Mouse (Mus musculus): ENCODE measurements around the gene Gm13696. TPM values are rescaled to one million over a fixed set of nuclear protein-coding genes. Genes with fewer than 3 reads are reported as not detected.
"Not testable (repeated sequence)": the region's sequence is repeated elsewhere in the genome, so short reads cannot be mapped to it uniquely, and the experiment has no call there.

Gene Gm13696
- polyA plus RNA-seq, 1 experiment, result not detected

- H3K27ac ChIP-seq (ENCODE audit: insufficient read depth, low read depth, low read length); H3K4me3 ChIP-seq (ENCODE audit: low read depth, low read length); H3K4me1 ChIP-seq (ENCODE audit: control insufficient read depth, insufficient read depth, insufficient read length, low read length); H3K27me3 ChIP-seq (ENCODE audit: control insufficient read depth, insufficient read depth, low read length); H3K36me3 ChIP-seq (ENCODE audit: control insufficient read depth, insufficient read depth, low read length): not testable (repeated sequence)
- 40% methylated on average over 8 of the region's 9 CpGs for WGBS
Measured at GRCm38 (mm10) chr2:83993639-83994255, 20.8 kb downstream of the Gm13696 start.

GRCm38 (mm10) chr2:83994526-83994925, 21.6 kb downstream of the Gm13696 start:
- WGBS, result 66% methylated on average over 3 of the region's 3 CpGs
- not testable (repeated sequence) for H3K4me3 ChIP-seq (ENCODE audit: low read depth, low read length); H3K4me1 ChIP-seq (ENCODE audit: control insufficient read depth, insufficient read depth, insufficient read length, low read length); H3K27me3 ChIP-seq (ENCODE audit: control insufficient read depth, insufficient read depth, low read length); H3K36me3 ChIP-seq (ENCODE audit: control insufficient read depth, insufficient read depth, low read length); H3K27ac ChIP-seq (ENCODE audit: insufficient read depth, low read depth, low read length)

- no peak for TF ChIP-seq POLR2A (IDR thresholded peaks at IDR 0.05; ENCODE audit: low read depth, low read length)
- no peak for TF ChIP-seq CTCF (IDR thresholded peaks at IDR 0.05; ENCODE audit: extremely low read depth, insufficient read length, insufficient replicate concordance, low read depth, low read length)
- no peak overlapping the region for H3K4me3 ChIP-seq (ENCODE audit: low read depth, low read length)
- no peaks in the 10 kb centered on the region for H3K4me1 ChIP-seq (ENCODE audit: control insufficient read depth, insufficient read depth, insufficient read length, low read length)
- no peak overlapping the region for H3K27ac ChIP-seq (ENCODE audit: insufficient read depth, low read depth, low read length)
- WGBS, result 38% methylated on average over 1 of the region's 1 CpGs
- no peaks in the 10 kb centered on the region for H3K27me3 ChIP-seq (ENCODE audit: control insufficient read depth, insufficient read depth, low read length)
- no peaks in the 10 kb centered on the region for H3K36me3 ChIP-seq (ENCODE audit: control insufficient read depth, insufficient read depth, low read length)
Measured at GRCm38 (mm10) chr2:84008913-84009312, 36.0 kb downstream of the Gm13696 start.

- Histone ChIP-seq H3K27ac (ENCODE audit: insufficient read depth, low read depth, low read length) (no peak overlapping the region), H3K27me3 (ENCODE audit: control insufficient read depth, insufficient read depth, low read length) (no peaks in the 10 kb centered on the region), H3K4me1 (ENCODE audit: control insufficient read depth, insufficient read depth, insufficient read length, low read length) (no peaks in the 10 kb centered on the region), H3K4me3 (ENCODE audit: low read depth, low read length) (no peak overlapping the region), H3K36me3 (ENCODE audit: control insufficient read depth, insufficient read depth, low read length) (no peaks in the 10 kb centered on the region)
- no peak for TF ChIP-seq POLR2A (IDR thresholded peaks at IDR 0.05; ENCODE audit: low read depth, low read length)
- TF ChIP-seq CTCF (IDR thresholded peaks at IDR 0.05; ENCODE audit: extremely low read depth, insufficient read length, insufficient replicate concordance, low read depth, low read length), result no peak
- 41% methylated on average over 3 of the region's 3 CpGs for WGBS
Measured at GRCm38 (mm10) chr2:84009818-84010217, 36.9 kb downstream of the Gm13696 start.

- H3K4me1 ChIP-seq (ENCODE audit: control insufficient read depth, insufficient read depth, insufficient read length, low read length), result peaks cover 2% of the 10 kb centered on the region; the same call in 1 of the 2 replicates
- no peak for TF ChIP-seq POLR2A (IDR thresholded peaks at IDR 0.05; ENCODE audit: low read depth, low read length)
- no peak for TF ChIP-seq CTCF (IDR thresholded peaks at IDR 0.05; ENCODE audit: extremely low read depth, insufficient read length, insufficient replicate concordance, low read depth, low read length)
- H3K4me3 ChIP-seq (ENCODE audit: low read depth, low read length), result no peak overlapping the region
- WGBS, result 61% methylated on average over 6 of the region's 6 CpGs
- H3K36me3 ChIP-seq (ENCODE audit: control insufficient read depth, insufficient read depth, low read length), result no peaks in the 10 kb centered on the region
- no peak overlapping the region for H3K27ac ChIP-seq (ENCODE audit: insufficient read depth, low read depth, low read length)
- H3K27me3 ChIP-seq (ENCODE audit: control insufficient read depth, insufficient read depth, low read length), result no peaks in the 10 kb centered on the region
Measured at GRCm38 (mm10) chr2:84014572-84014971, 41.6 kb downstream of the Gm13696 start.

GRCm38 (mm10) chr2:84016291-84016690, 43.4 kb downstream of the Gm13696 start:
- not testable (repeated sequence) for H3K36me3 ChIP-seq (ENCODE audit: control insufficient read depth, insufficient read depth, low read length); H3K27me3 ChIP-seq (ENCODE audit: control insufficient read depth, insufficient read depth, low read length); H3K4me3 ChIP-seq (ENCODE audit: low read depth, low read length); H3K27ac ChIP-seq (ENCODE audit: insufficient read depth, low read depth, low read length); H3K4me1 ChIP-seq (ENCODE audit: control insufficient read depth, insufficient read depth, insufficient read length, low read length)
- WGBS, result 71% methylated on average over 5 of the region's 5 CpGs

GRCm38 (mm10) chr2:84018330-84018729, 45.4 kb downstream of the Gm13696 start:
- Histone ChIP-seq H3K36me3 (ENCODE audit: control insufficient read depth, insufficient read depth, low read length) (no peaks in the 10 kb centered on the region), H3K4me3 (ENCODE audit: low read depth, low read length) (no peak overlapping the region), H3K4me1 (ENCODE audit: control insufficient read depth, insufficient read depth, insufficient read length, low read length) (peaks cover 2% of the 10 kb centered on the region; the same call in 1 of the 2 replicates), H3K27me3 (ENCODE audit: control insufficient read depth, insufficient read depth, low read length) (no peaks in the 10 kb centered on the region), H3K27ac (ENCODE audit: insufficient read depth, low read depth, low read length) (no peak overlapping the region)
- no peak for TF ChIP-seq POLR2A (IDR thresholded peaks at IDR 0.05; ENCODE audit: low read depth, low read length)
- TF ChIP-seq CTCF (IDR thresholded peaks at IDR 0.05; ENCODE audit: extremely low read depth, insufficient read length, insufficient replicate concordance, low read depth, low read length), result no peak
- WGBS, result 53% methylated on average over 3 of the region's 3 CpGs
